Mouse (Mus musculus) heart, embryonic 14.5 days (tissue): Measurements from ENCODE around the gene Zfp36. TPM values are rescaled to one million over a fixed set of nuclear protein-coding genes. Genes with fewer than 3 reads are reported as not detected.

Source experiments
- ATAC-seq: fragments of 200-750 bp; cut with Nextera tagmentation; 2 replicates; pipeline ENCODE4 v1.8.0; 2017; ENCODE audit warnings: low read depth, moderate TSS enrichment; ENCODE audit not compliant: insufficient number of reproducible peaks, insufficient read depth, low FRiP score
- H3K27ac ChIP-seq, 2 experiments: fragments of 200-500 bp in 1 of 2; fragments of 300-500 bp in 1 of 2; sonication (generic) in 1 of 2; replicated peaks in 1 of 2; 2 replicates each; pipeline ENCODE4 v1.5.1; 2012 to 2014; ENCODE audit warnings: low read depth in 2 of 2, low read length in 2 of 2, control low read depth in 1 of 2, mild to moderate bottlenecking in 1 of 2, mixed read lengths in 1 of 2; ENCODE audit not compliant: control insufficient read depth in 1 of 2, insufficient read depth in 1 of 2
- H3K27me3 ChIP-seq: fragments of 300-500 bp; sonication (generic); 2 replicates; pipeline ENCODE4 v1.6.1; 2014; ENCODE audit warnings: mild to moderate bottlenecking, low read length, control low read depth; ENCODE audit not compliant: control insufficient read depth, insufficient read depth
- H3K36me3 ChIP-seq: fragments of 300-500 bp; sonication (generic); 2 replicates; pipeline ENCODE4 v1.6.1; 2014; ENCODE audit warnings: mild to moderate bottlenecking, control low read depth, low read length, mixed read lengths; ENCODE audit not compliant: control insufficient read depth, insufficient read depth
- H3K4me1 ChIP-seq, 2 experiments: fragments of 200-500 bp in 1 of 2; fragments of 300-500 bp in 1 of 2; sonication (generic) in 1 of 2; 2 replicates each; pipeline ENCODE4 v1.6.1; 2012 to 2014; ENCODE audit warnings: low read length in 2 of 2, control low read depth in 1 of 2, mixed read lengths in 1 of 2; ENCODE audit not compliant: control insufficient read depth in 2 of 2, insufficient read depth in 2 of 2
- H3K4me2 ChIP-seq: fragments of 300-500 bp; sonication (generic); 2 replicates; pipeline ENCODE4 v1.6.1; 2014; ENCODE audit warnings: mild to moderate bottlenecking, low read length
- H3K4me3 ChIP-seq, 2 experiments: fragments of 200-500 bp in 1 of 2; fragments of 300-500 bp in 1 of 2; sonication (generic) in 1 of 2; 2 replicates each; pipeline ENCODE4 v1.5.1; 2012 to 2014; ENCODE audit warnings: low read length in 2 of 2, mild to moderate bottlenecking in 2 of 2, control low read depth in 1 of 2, low read depth in 1 of 2, moderate library complexity in 1 of 2; ENCODE audit not compliant: control insufficient read depth in 1 of 2, insufficient read depth in 1 of 2
- H3K9ac ChIP-seq: fragments of 300-500 bp; sonication (generic); 2 replicates; pipeline ENCODE4 v1.6.1; 2014; ENCODE audit warnings: mild to moderate bottlenecking, low read length
- H3K9me3 ChIP-seq: fragments of 300-500 bp; sonication (generic); 2 replicates; pipeline ENCODE4 v1.6.1; 2016; ENCODE audit warnings: low read length, control low read depth; ENCODE audit not compliant: control insufficient read depth
- WGBS: fragments of 180-500 bp; shearing (Covaris S2); extraction: QIAGEN DNeasy Blood & Tissue Kit; methylation state at CpG from one replicate; pipeline ENCODE4 v1.1.7; 2014; 5-methylcytosine and 5-hydroxymethylcytosine counted together
- polyA plus RNA-seq: library from polyadenylated mRNA; unstranded; fragments of >200 nt; fragmentation: Nextera tagmentation; extraction: Ambion mirVana; gene quantifications from 2 replicates; pipeline ENCODE4 v1.2.1, GENCODE M21; 2014

The Zfp36 gene
- polyA plus RNA-seq, 1 experiment from 2014 or later, result 12.2 TPM

GRCm38 (mm10) chr7:28362441-28363060 lies 17.5 kb downstream of the Zfp36 start:
- no peak overlapping the region for H3K27ac ChIP-seq
- H3K27me3 ChIP-seq, result no peaks in the 10 kb centered on the region
- peaks cover 89% of the 10 kb centered on the region for H3K36me3 ChIP-seq
- no peak overlapping the region for H3K4me3 ChIP-seq
- H3K9me3 ChIP-seq, result no peaks in the 10 kb centered on the region
- H3K4me2 ChIP-seq, result no peak overlapping the region
- H3K4me1 ChIP-seq, result peaks cover 11 to 18% of the 10 kb centered on the region in 2 experiments
- H3K9ac ChIP-seq, result no peak overlapping the region
- no peak for ATAC-seq
- 48% methylated on average over 16 of the region's 16 CpGs for WGBS

GRCm38 (mm10) chr7:28361647-28362341 lies 18.3 kb downstream of the Zfp36 start:
- no peak overlapping the region for H3K4me3 ChIP-seq
- no peak overlapping the region for H3K4me2 ChIP-seq
- H3K4me1 ChIP-seq, result peaks cover 18 to 26% of the 10 kb centered on the region in 2 experiments
- 86% methylated on average over 20 of the region's 20 CpGs for WGBS
- no peaks in the 10 kb centered on the region for H3K27me3 ChIP-seq
- H3K36me3 ChIP-seq, result peaks cover 82% of the 10 kb centered on the region
- ATAC-seq, result no peak
- no peak overlapping the region for H3K9ac ChIP-seq
- H3K9me3 ChIP-seq, result no peaks in the 10 kb centered on the region
- H3K27ac ChIP-seq, result no peak overlapping the region

DNA sequence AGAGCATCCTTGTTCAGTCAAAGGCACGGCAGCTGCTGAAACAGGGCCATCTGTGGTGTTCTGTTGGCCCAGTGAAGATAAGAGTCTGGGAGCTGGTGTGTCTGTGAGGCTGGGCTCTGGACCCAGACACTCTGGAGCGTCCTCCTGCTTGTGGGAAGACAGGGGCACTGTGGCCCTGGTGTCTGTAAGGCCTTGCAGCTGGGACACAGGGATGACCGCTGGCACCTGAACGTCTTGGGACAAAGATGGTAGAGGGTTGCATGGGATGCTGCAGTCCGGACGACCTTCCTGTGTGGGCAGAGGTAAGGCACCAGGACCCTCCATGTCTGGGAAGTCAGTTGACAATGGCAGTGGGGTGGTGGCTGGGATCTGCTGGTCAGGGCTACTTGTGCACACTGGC lies 19.8 kb downstream of the Zfp36 start:
- H3K4me1 ChIP-seq, result peaks cover 21 to 32% of the 10 kb centered on the region in 2 experiments

DNA sequence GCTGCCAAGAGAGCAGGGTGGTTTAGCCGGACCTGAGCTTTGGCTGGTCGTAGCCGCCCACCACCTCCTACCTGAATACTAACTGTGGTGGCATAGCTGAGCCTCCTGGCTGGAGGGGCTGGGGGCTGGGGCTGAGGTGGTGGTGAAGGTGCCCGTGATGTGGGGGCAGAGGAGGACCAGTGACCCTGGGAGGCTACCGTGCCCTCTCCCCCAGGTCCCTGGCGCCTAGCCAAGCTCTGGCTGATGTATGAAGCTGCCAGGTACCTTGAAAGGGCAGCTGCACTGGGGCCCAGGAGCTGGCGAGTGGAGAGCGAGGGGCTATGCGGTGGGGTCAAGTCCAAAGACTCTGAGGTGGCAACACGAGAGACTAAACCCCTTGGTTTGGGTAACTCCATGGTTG lies 20.2 kb downstream of the Zfp36 start:
- H3K4me3 ChIP-seq, result no peak overlapping the region
- peaks cover 21 to 32% of the 10 kb centered on the region in 2 experiments for H3K4me1 ChIP-seq
- no peaks in the 10 kb centered on the region for H3K9me3 ChIP-seq
- no peak overlapping the region; a peak in 1 of 4 replicates for H3K27ac ChIP-seq
- 84% methylated on average over 10 of the region's 10 CpGs for WGBS
- no peak for ATAC-seq
- no peaks in the 10 kb centered on the region for H3K27me3 ChIP-seq
- no peak overlapping the region for H3K9ac ChIP-seq
- H3K36me3 ChIP-seq, result peaks cover 67% of the 10 kb centered on the region
- no peak overlapping the region for H3K4me2 ChIP-seq

More for the DNA sequence above, 19.8 kb downstream of the Zfp36 start:
- Histone ChIP-seq H3K4me3 (no peak overlapping the region), H3K36me3 (peaks cover 68% of the 10 kb centered on the region), H3K9ac (no peak overlapping the region), H3K9me3 (no peaks in the 10 kb centered on the region), H3K27me3 (no peaks in the 10 kb centered on the region), H3K27ac (no peak overlapping the region; a peak in 1 of 4 replicates), H3K4me2 (no peak overlapping the region)
- ATAC-seq, result no peak
- 80% methylated on average over 6 of the region's 6 CpGs for WGBS

- no peak for ATAC-seq
- Histone ChIP-seq H3K9ac (peak overlapping the region; percentile 62), H3K4me2 (peak overlapping the region; percentile 52), H3K9me3 (no peaks in the 10 kb centered on the region), H3K27me3 (no peaks in the 10 kb centered on the region), H3K4me1 (peaks cover 21 to 32% of the 10 kb centered on the region in 2 experiments), H3K27ac (peak overlapping the region; percentile 90 to 94), H3K4me3 (no peak overlapping the region), H3K36me3 (peaks cover 66% of the 10 kb centered on the region)
- WGBS, result 51% methylated on average over 7 of the region's 7 CpGs
Measured at GRCm38 (mm10) chr7:28358431-28358830, 21.6 kb downstream of the Zfp36 start.

- H3K4me1 ChIP-seq, result peaks cover 21 to 32% of the 10 kb centered on the region in 2 experiments
- H3K36me3 ChIP-seq, result peaks cover 66% of the 10 kb centered on the region
- no peak overlapping the region for H3K4me3 ChIP-seq
- peak; percentile 38 for ATAC-seq
- WGBS, result 0% methylated on average over 5 of the region's 5 CpGs
- peak overlapping the region; percentile 62 for H3K9ac ChIP-seq
- no peaks in the 10 kb centered on the region for H3K9me3 ChIP-seq
- H3K27ac ChIP-seq, result peak overlapping the region; percentile 90 to 94
- no peaks in the 10 kb centered on the region for H3K27me3 ChIP-seq
- H3K4me2 ChIP-seq, result peak overlapping the region; percentile 52
Measured at GRCm38 (mm10) chr7:28357984-28358383, 22.1 kb downstream of the Zfp36 start.

GRCm38 (mm10) chr7:28356981-28357380 lies 23.1 kb downstream of the Zfp36 start:
- 3% methylated on average over 5 of the region's 5 CpGs for WGBS
- peak; percentile 40 for ATAC-seq
- Histone ChIP-seq H3K27ac (peak overlapping the region; percentile 90 to 94), H3K4me2 (peak overlapping the region; percentile 52), H3K4me1 (peaks cover 21 to 33% of the 10 kb centered on the region in 2 experiments), H3K9me3 (no peaks in the 10 kb centered on the region), H3K27me3 (no peaks in the 10 kb centered on the region), H3K36me3 (peaks cover 66% of the 10 kb centered on the region), H3K9ac (peak overlapping the region; percentile 62), H3K4me3 (no peak overlapping the region)
